Mouse (Mus musculus): ENCODE measurements at regions not wholly inside any gene's neighbourhood (a gene's known extent, or its start where the extent isn't known, plus 50 kb on each side); places are given as distances from the start of the nearest gene placed in this dataset.

DNA sequence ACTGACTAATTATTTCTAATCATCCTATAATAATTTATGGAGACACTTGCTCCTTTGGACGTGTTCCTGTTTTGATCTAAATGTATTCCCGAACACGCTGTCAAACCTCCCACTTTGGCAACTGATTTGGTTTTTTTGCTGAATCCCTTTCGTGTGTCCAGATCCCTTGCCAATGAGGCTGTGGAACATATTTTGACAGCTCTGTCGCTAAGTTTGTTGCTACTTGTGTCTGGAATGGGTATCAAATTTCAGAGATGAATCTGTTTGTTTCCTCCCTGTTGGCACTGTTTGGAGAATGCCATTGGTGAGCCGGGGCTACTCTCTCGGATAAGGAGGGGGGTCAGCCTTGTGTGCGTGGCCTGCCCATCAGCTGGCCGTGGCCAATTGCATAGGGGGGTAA, 277.2 kb upstream of the Tshz3 start:
- DNase-seq (ENCODE audit: low spot score in 2 of 2), result peak in 1 of 2 experiments; percentile 7

DNA sequence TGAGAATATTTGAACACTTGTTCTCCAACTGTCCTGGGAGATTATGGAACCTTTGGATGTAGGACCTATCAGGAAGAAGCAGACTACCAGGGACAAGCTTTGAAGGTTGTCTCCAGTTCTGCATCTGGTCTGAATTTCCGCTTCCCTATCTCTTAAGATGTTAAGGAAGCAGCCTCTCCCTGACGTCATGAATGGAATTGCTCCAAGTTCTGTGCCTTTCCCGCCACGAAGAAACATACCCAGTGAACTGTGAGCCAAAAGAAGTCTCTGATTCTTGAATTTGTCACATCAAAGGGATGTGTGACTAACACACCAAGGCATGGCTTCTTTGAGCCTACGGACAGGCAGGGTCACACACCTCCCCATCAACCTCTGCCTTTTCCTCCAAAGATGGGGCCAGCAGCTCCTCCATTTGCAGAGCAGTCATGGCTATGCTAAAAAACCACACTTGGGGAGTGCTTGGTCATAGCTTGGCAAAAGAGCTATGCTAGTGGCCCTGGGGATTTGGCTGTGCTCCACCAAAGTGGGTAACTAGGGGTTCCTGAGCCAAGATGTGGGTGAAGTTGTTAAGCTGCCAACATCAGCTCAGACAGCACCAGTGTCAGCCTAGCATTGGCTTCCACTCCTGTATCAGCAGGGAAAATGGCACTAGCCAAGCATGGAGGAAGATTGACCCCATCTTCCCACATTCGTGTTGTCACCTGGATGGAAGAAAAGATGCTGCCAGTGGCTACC, 248.6 kb upstream of the Tshz3 start:
- DNase-seq (ENCODE audit: low spot score in 2 of 2), result peak; percentile 37 to 70

- DNase-seq (ENCODE audit: low spot score in 2 of 2), result no peak
Observed at GRCm38 (mm10) chr7:36453816-36454215, 244.1 kb upstream of the Tshz3 start.

DNA sequence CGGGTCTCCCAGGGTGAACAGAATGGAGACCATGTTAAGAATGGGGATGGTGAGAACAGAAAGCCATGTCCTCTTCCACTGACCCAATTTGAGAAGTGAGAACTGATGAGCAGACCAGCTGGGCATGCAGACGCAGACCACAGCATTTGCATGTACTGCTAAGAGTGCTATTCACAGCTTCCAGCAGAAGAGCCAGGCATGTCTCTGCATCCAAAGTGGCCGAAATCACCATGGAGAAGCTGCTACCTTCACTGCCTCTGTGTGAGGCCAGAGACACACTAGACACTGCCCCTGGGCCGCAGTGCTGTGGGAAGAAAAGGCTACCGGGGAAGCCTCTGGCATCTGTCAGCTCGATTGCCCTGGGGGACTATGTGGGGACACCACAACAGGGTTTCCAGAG, 241.8 kb upstream of the Tshz3 start:
- DNase-seq (ENCODE audit: low spot score in 2 of 2), result peak in 1 of 2 experiments; percentile 5

DNA sequence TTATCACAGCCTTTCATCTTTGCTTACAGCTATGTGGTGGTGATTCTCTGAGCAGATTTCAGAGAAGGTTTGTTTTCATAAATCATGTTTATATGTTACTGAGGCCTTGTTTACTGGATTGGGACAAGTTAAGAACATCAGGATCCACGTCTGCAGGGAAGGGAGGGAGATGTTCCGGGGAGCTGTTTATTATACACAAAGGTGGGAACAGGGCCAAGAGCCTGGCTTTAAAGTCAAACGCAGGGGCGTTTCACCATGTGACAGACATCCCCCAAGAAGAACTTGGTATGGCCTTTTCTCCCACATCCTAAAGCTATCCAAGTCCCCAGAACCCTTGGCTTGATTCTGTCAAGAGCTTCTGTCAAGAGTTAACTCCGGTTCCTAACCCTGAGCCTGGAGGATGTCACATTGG, 235.5 kb upstream of the Tshz3 start:
- no peak for DNase-seq (ENCODE audit: low spot score in 2 of 2)

GRCm38 (mm10) chr7:36469386-36469785, 228.5 kb upstream of the Tshz3 start:
- no peak for DNase-seq (ENCODE audit: low spot score in 2 of 2)

DNA sequence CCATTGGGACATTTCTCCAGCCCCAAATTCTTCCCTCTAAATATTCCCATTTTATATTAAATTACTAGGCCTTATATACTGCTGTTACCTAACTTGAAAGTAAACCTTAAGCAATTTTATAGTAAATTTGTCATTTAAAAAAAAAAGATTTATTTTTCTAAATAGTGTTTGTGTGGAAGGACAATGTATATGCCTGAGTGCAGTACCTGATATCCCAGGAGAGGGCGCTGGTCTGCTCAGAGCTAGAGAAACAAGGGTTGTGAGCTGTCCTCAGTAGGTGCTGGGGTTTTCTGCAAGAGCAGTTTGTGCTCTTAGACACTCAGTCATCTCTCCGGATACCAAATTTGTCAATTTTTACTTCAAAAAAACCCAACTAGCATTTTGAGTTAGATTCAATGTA, 224.4 kb upstream of the Tshz3 start:
- DNase-seq (ENCODE audit: low spot score in 2 of 2), result no peak

GRCm38 (mm10) chr7:36476434-36476833, 221.5 kb upstream of the Tshz3 start:
- no peak for DNase-seq (ENCODE audit: low spot score in 2 of 2)

GRCm38 (mm10) chr7:36476851-36477644, 220.9 kb upstream of the Tshz3 start:
- DNase-seq (ENCODE audit: low spot score in 2 of 2), result no peak

- no peak for DNase-seq (ENCODE audit: low spot score in 2 of 2)
Observed at GRCm38 (mm10) chr7:36488155-36488554, 209.8 kb upstream of the Tshz3 start.

DNA sequence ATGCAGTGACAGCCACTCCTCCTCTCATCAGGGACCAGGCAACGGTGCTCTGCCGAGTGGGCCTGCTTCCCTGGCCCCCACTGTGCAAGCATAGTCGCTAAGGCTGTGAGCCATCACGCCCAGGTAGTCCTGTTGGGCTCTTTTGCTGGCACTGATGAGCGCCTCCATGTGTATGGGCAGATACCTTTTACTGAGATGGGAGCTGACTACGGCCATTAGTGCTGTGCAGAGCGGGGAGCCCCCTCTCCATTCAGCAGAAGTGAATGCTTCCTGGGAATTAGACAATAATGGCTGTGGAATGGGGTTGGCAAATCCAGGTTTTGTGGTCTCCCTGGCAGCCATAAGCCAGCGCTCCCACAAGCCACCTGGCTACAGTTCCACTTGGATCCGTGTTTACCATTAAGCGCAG, 206.7 kb upstream of the Tshz3 start:
- no peak for DNase-seq (ENCODE audit: low spot score in 2 of 2)

DNA sequence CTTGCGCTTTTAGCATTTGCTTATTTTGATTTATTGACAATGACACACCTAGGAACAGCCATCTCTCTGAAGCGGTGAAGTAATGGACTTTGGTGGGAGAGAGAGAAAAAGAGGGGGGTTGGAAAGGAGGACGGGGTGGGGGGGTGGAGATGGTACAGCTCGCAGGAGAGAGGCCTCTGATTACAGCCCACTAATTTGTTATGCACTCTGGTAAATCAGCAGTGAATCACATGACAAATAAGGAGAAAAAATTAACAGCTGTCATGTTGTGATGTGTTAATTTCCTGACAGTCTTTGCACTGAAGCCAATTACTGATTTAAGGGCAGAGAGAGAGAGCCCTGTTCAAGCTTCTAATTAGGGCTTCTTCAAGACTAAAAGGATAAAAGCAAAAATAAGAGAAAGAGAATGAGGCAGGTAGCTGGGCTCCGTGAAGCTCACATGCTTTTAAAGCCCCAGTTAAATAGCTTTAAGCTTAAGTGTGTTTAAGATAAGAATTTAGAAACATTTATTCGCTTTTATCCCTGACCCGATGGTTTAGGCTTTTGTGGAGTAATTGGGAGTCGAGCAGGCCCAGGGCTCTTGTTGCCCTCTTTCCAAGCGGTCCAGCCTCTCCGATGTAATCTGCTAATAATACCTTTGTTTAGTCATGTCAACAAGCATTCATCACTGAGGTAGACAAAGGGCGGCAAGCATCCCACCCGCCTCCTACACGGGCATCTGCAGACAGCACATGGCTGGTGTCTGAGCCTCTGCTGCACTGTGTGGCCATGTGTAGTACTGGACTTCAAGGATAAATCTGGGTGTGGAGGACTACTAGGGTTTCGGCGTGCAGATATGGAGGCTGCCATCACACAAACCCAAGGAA, 193.7 kb upstream of the Tshz3 start:
- no peak for DNase-seq (ENCODE audit: low spot score in 2 of 2)

GRCm38 (mm10) chr7:36507895-36508431, 190.0 kb upstream of the Tshz3 start:
- DNase-seq (ENCODE audit: low spot score in 2 of 2), result no peak

- DNase-seq (ENCODE audit: low spot score in 2 of 2), result no peak
Observed at GRCm38 (mm10) chr7:36513680-36514079, 184.2 kb upstream of the Tshz3 start.

- DNase-seq (ENCODE audit: low spot score in 2 of 2), result no peak
Observed at GRCm38 (mm10) chr7:36516094-36516663, 181.7 kb upstream of the Tshz3 start.

DNA sequence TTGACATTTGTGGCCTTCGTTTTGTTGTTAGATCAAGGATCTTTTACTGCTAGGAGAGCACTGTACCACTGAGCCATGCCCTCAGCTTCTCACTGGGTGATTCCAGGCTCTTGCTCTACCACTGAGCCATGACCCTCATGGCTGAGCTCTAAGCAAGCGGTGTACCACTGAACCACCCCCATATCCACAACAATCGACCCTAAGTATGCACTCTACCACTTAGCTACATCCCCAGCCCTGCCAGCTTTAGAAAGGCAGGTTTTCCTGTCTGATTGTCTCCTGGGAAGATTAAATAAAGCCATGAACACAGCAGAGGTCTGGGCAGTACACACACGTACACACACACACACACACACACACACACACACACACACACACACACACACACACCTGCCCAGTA, 178.9 kb upstream of the Tshz3 start:
- no peak for DNase-seq (ENCODE audit: low spot score in 2 of 2)

DNA sequence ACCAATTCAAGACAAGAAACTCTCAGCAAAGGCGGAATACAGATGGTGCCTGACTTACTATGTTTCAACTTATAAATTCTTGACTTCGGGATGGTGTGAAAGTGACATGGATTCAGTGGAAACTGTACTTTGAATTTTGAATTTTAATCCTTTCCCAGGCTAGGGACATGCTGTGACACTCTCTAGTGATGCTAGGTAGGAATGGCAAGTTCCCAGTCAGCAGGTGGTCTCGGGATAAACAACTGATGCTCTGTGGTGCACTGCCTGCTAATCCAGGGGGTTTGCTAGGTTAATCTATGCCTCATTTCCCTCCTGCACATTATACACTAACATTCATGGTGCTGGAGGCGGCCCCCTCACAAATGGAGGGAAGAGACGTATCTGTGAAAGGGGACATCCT, 175.0 kb upstream of the Tshz3 start:
- DNase-seq (ENCODE audit: low spot score in 2 of 2), result no peak

GRCm38 (mm10) chr7:36526148-36526547, 171.8 kb upstream of the Tshz3 start:
- DNase-seq (ENCODE audit: low spot score in 2 of 2), result no peak

GRCm38 (mm10) chr7:36526692-36527091, 171.2 kb upstream of the Tshz3 start:
- DNase-seq (ENCODE audit: low spot score in 2 of 2), result no peak

DNA sequence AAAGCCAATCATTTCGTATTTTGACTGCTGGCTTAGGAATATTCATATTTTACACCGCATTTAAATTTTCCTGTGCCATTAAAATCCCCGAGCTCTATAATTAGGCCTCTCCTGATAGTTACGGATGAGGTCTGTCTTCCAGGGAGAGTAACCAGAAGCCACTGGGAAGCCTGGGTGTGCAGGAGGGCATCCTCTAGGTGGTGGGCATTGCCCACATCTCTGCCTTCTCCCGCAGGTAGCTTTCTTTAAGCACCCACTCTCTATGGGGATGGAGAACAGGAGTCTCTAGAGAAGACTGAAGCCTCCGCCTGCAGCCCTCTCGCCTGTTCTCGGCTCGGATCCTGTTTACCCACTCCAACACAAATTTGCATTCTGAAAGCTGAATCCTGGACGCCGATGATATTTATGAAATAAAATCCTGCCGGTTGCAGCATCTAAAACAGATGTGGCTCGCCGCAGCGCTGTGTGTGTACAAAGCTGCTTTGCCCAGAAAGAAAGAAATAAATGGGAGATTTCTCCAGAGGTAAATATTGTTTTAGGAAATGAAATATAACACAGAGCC, 168.3 kb upstream of the Tshz3 start:
- DNase-seq (ENCODE audit: low spot score in 2 of 2), result peak in 1 of 2 experiments; percentile 3

DNA sequence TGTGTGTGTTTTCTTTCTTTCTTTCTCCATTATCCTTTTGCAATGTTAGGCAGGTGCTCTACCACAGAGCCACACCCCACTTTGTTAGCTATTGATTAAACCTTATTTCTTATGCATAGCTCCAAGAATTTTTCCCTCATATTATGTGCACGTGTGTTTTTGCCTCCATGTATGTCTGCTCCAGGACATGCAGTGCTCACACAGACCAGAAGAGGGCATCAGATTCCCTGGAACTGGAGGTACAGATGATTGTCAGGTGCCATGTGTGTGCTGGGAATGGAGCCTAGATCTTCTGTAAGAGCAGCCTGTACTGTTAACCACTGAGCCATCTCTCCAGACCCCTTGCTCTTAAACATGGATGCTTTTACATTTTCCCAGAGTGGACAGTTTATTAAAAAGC, 166.4 kb upstream of the Tshz3 start:
- DNase-seq (ENCODE audit: low spot score in 2 of 2), result no peak

Measured in left cerebral cortex, adult 9 months (tissue).